Mouse (Mus musculus) ovary, postnatal 10 days (tissue): Measurements from ENCODE around the gene Spire2.
"Not testable (repeated sequence)": the region's sequence is repeated elsewhere in the genome, so short reads cannot be mapped to it uniquely, and the experiment has no call there.

Experiments used
- DNase-seq: peaks from one replicate; pipeline ENCODE4 v3.0.0; 2022; ENCODE audit warnings: low spot score

Spire2 gene

GRCm38 (mm10) chr8:123384883-123385540 is 52.5 kb downstream of the Spire2 start:
- DNase-seq, result no peak

GRCm38 (mm10) chr8:123387041-123387440 is 54.5 kb downstream of the Spire2 start:
- DNase-seq, result no peak

- no peak for DNase-seq
These were observed 55.3 kb downstream of the Spire2 start for GRCm38 (mm10) chr8:123387801-123388200.

GRCm38 (mm10) chr8:123389026-123389425 is 56.5 kb downstream of the Spire2 start:
- no peak for DNase-seq

GRCm38 (mm10) chr8:123398308-123398707 is 65.8 kb downstream of the Spire2 start:
- no peak for DNase-seq

- DNase-seq, result no peak
These were observed 69.4 kb downstream of the Spire2 start for GRCm38 (mm10) chr8:123401936-123402335.

- DNase-seq, result no peak
These were observed 70.3 kb downstream of the Spire2 start for GRCm38 (mm10) chr8:123402730-123403326.

- DNase-seq, result no peak
These were observed 72.0 kb downstream of the Spire2 start for GRCm38 (mm10) chr8:123404521-123404920.

GRCm38 (mm10) chr8:123406786-123407185 is 74.3 kb downstream of the Spire2 start, which contains the start of gene Mc1r:
Gene Mc1r (plus strand): TSS chr8:123407107.
- DNase-seq, result peak; percentile 34

- no peak for DNase-seq
These were observed 75.1 kb downstream of the Spire2 start for GRCm38 (mm10) chr8:123407612-123408011.

GRCm38 (mm10) chr8:123408586-123409544 is 76.4 kb downstream of the Spire2 start:
- no peak for DNase-seq

- no peak for DNase-seq
These were observed 77.6 kb downstream of the Spire2 start for GRCm38 (mm10) chr8:123410049-123410587.

GRCm38 (mm10) chr8:123410788-123411187 is 78.3 kb downstream of the Spire2 start:
- DNase-seq, result no peak

- no peak for DNase-seq
These were observed 78.7 kb downstream of the Spire2 start, which contains the start of gene Tubb3 for GRCm38 (mm10) chr8:123411246-123411645. Gene Tubb3 (plus strand): TSS chr8:123411424.

- no peak for DNase-seq
These were observed 79.3 kb downstream of the Spire2 start for GRCm38 (mm10) chr8:123411781-123412327.

- no peak for DNase-seq
These were observed 80.2 kb downstream of the Spire2 start for GRCm38 (mm10) chr8:123412560-123413170.

GRCm38 (mm10) chr8:123414255-123414654 is 81.7 kb downstream of the Spire2 start:
- DNase-seq, result no peak

- DNase-seq, result not testable (repeated sequence)
These were observed 82.6 kb downstream of the Spire2 start for GRCm38 (mm10) chr8:123414997-123415696.

GRCm38 (mm10) chr8:123415967-123416943 is 83.7 kb downstream of the Spire2 start:
- no peak for DNase-seq
